Mouse (Mus musculus) ovary, postnatal 36 days (tissue): ENCODE measurements around the gene Trim14.
A peak's percentile ranks its signal among the peaks of the same experiment; 100 is the strongest.

Experiments used
- DNase-seq: peaks from one replicate; pipeline ENCODE4 v3.0.0; 2022; ENCODE audit warnings: low spot score, mixed read lengths

Trim14 gene

GRCm38 (mm10) chr4:46527558-46527926 lies 8.4 kb downstream of the Trim14 start:
- DNase-seq: no peak

- no peak for DNase-seq
Measured at GRCm38 (mm10) chr4:46526798-46527557, 9.0 kb downstream of the Trim14 start.

- no peak for DNase-seq
Measured at GRCm38 (mm10) chr4:46526226-46526625, 9.7 kb downstream of the Trim14 start.

- DNase-seq: no peak
Measured at GRCm38 (mm10) chr4:46523324-46523723, 12.6 kb downstream of the Trim14 start.

- no peak for DNase-seq
Measured at GRCm38 (mm10) chr4:46521457-46521856, 14.5 kb downstream of the Trim14 start.

- no peak for DNase-seq
Measured at GRCm38 (mm10) chr4:46520491-46520890, 15.4 kb downstream of the Trim14 start.

- DNase-seq: peak; percentile 75
Measured at GRCm38 (mm10) chr4:46507736-46508460, 28.0 kb downstream of the Trim14 start.

GRCm38 (mm10) chr4:46506801-46507610 lies 28.9 kb downstream of the Trim14 start:
- peak; percentile 96 for DNase-seq

- DNase-seq: no peak
Measured at GRCm38 (mm10) chr4:46505361-46506057, 30.4 kb downstream of the Trim14 start.

GRCm38 (mm10) chr4:46503881-46504280 lies 32.1 kb downstream of the Trim14 start:
- no peak for DNase-seq

- no peak for DNase-seq
Measured at GRCm38 (mm10) chr4:46502606-46503502, 33.1 kb downstream of the Trim14 start.

- no peak for DNase-seq
Measured at GRCm38 (mm10) chr4:46498976-46499375, 37.0 kb downstream of the Trim14 start.

GRCm38 (mm10) chr4:46498511-46498910 lies 37.4 kb downstream of the Trim14 start:
- DNase-seq: no peak

GRCm38 (mm10) chr4:46497286-46497892 lies 38.6 kb downstream of the Trim14 start:
- peak; percentile 38 for DNase-seq

- DNase-seq: no peak
Measured at GRCm38 (mm10) chr4:46495543-46495942, 40.4 kb downstream of the Trim14 start.

GRCm38 (mm10) chr4:46493071-46493470 lies 42.9 kb downstream of the Trim14 start:
- DNase-seq: no peak

- peak; percentile 95 for DNase-seq
Measured at GRCm38 (mm10) chr4:46489028-46489925, 46.7 kb downstream of the Trim14 start, which contains the start of gene Nans. Gene Nans (plus strand): TSS chr4:46489248.

GRCm38 (mm10) chr4:46487348-46487747 lies 48.6 kb downstream of the Trim14 start:
- peak; percentile 34 for DNase-seq

GRCm38 (mm10) chr4:46485696-46486417 lies 50.1 kb downstream of the Trim14 start:
- peak; percentile 58 for DNase-seq
